Mouse (Mus musculus) kidney, adult 2 months (tissue): ENCODE measurements at regions not wholly inside any gene's neighbourhood (a gene's known extent, or its start where the extent isn't known, plus 50 kb on each side); places are given as distances from the start of the nearest gene placed in this dataset.

ENCODE experiments used
- CTCF ChIP-seq: fragments of 200-500 bp; conservative IDR thresholded peaks from 2 replicates; pipeline ENCODE4 v1.5.1; 2011; ENCODE audit warnings: low read depth, mild to moderate bottlenecking, control low read depth, low read length, moderate library complexity, mixed read lengths; ENCODE audit not compliant: insufficient read depth, insufficient read length
- POLR2A ChIP-seq: fragments of 200-500 bp; IDR thresholded peaks from one replicate; pipeline ENCODE4 v1.6.1; 2011; ENCODE audit warnings: low read depth, low read length, control low read depth

DNA sequence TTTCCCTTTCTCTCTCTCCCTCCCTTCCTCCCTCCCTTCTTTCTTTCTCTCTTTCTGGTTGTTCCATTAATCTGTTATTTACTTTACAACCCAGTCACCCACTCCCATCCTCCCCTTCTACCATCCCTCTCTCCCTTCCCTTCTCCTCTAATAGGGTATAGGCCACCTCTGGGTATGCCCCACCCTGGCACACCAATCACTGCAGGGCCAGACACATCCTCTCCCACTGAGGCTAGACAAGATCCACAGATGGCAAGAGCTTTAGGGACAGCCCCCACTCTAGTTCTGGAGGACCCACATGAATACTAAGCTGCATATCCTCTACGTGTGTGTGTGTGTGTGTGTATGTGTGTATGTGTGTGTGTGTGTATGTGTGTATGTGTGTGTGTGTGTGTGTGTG, 67.4 kb downstream of the 4930426L09Rik start:
- TF ChIP-seq CTCF, result no peak
- TF ChIP-seq POLR2A, result no peak
